Mouse (Mus musculus): ENCODE measurements around the gene Dock2. TPM values are rescaled to one million over a fixed set of nuclear protein-coding genes. Genes with fewer than 3 reads are reported as not detected.

Dock2 gene
- polyA plus RNA-seq, 1 experiment from 2014 or later = 0.53 TPM

DNA sequence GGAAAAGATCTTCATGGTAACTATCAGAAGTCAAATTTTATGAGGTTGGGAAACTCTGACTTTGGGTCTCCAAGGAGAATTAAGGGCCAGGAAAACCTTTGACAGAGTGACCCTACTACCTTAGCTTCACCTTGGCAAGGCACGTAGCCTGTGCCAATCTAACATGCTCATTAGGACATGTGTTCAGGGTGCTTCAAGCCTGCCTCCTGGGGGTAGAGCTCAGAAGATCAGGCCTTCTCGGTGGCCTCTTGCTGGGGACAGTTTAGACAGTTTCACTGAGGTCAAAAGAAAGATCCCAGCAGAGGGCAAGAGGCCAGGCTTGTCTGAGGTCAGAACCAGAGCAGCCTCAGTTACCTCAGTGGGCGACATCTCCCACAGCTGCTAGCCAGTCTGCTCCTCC lies 590.0 kb downstream of the Dock2 start:
- Histone ChIP-seq H3K4me2 (ENCODE audit: low read depth, low read length) (no peak overlapping the region), H3K9ac (replicated peaks; ENCODE audit: low read length) (no peak overlapping the region), H3K36me3 (replicated peaks; ENCODE audit: control insufficient read depth, insufficient read depth, low read depth, low read length) (no peaks in the 10 kb centered on the region), H3K9me3 (replicated peaks; ENCODE audit: control insufficient read depth, low read length) (no peaks in the 10 kb centered on the region), H3K4me3 (ENCODE audit: low read depth, low read length) (no peak overlapping the region), H3K4me1 (ENCODE audit: control insufficient read depth, insufficient read depth, low read length) (no peaks in the 10 kb centered on the region), H3K27me3 (ENCODE audit: control insufficient read depth, insufficient read depth, low read length) (no peaks in the 10 kb centered on the region), H3K27ac (replicated peaks; ENCODE audit: low read depth, low read length) (no peak overlapping the region)
- ATAC-seq (replicated peaks; ENCODE audit: insufficient number of reproducible peaks, low FRiP score, low TSS enrichment, low read depth) (no peak), DNase-seq (ENCODE audit: low spot score) (no peak)
- WGBS = 41% methylated on average over 3 of the region's 3 CpGs

DNA sequence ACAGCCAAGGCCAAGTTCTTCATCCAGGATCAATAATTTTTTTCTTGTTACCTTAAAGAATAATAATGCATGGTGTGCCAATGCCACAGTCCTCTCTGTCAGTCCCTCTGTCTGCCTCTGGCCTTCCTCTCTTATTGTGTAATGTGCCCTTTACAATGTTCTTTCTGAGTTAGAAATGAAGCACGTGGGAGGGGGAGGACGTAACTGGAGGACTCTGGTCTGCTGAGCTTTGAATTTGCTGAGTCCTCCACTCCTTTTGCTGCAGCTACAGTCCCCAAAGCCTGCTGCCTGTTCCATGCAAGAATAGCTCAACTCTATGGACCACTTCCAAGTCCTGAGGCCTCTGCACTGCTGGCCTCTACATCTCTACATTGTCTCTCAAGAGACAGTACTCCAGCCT lies 599.4 kb downstream of the Dock2 start:
- no peak overlapping the region for H3K4me2 ChIP-seq (ENCODE audit: low read depth, low read length)
- ATAC-seq (replicated peaks; ENCODE audit: insufficient number of reproducible peaks, low FRiP score, low TSS enrichment, low read depth) (no peak), DNase-seq (ENCODE audit: low spot score) (no peak)
- H3K9ac ChIP-seq (replicated peaks; ENCODE audit: low read length) = no peak overlapping the region
- 78% methylated on average over 2 of the region's 2 CpGs for WGBS
- H3K27me3 ChIP-seq (ENCODE audit: control insufficient read depth, insufficient read depth, low read length) = no peaks in the 10 kb centered on the region
- H3K4me3 ChIP-seq (ENCODE audit: low read depth, low read length) = no peak overlapping the region
- no peaks in the 10 kb centered on the region for H3K36me3 ChIP-seq (replicated peaks; ENCODE audit: control insufficient read depth, insufficient read depth, low read depth, low read length)
- no peaks in the 10 kb centered on the region for H3K9me3 ChIP-seq (replicated peaks; ENCODE audit: control insufficient read depth, low read length)
- H3K4me1 ChIP-seq (ENCODE audit: control insufficient read depth, insufficient read depth, low read length) = no peaks in the 10 kb centered on the region
- H3K27ac ChIP-seq (replicated peaks; ENCODE audit: low read depth, low read length) = no peak overlapping the region

- WGBS = 32% methylated on average over 8 of the region's 8 CpGs
- no peak for DNase-seq (ENCODE audit: low spot score)
- ATAC-seq (replicated peaks; ENCODE audit: insufficient number of reproducible peaks, low FRiP score, low TSS enrichment, low read depth) = peak; percentile 70
Measured at GRCm38 (mm10) chr11:34181214-34182117, 602.2 kb downstream of the Dock2 start.

DNA sequence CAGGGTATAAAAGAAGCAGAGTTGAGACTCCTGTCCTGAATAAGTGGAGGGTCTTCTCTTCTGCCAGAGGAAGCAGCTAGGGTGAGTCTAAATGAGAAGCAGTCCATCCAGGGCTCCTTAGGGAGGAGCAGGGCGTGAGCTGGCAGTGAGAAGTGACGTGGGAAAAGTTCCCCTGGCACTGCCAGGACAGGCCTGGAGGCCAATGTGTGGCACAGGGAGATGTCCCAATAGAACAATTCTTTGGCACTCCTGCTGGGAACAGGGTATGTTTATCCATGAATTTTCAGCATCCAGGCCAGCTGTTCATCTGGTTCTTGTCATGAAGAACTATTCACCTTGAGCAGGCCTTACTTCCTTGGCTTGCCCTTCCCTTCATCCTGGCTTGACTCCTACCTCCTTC lies 604.9 kb downstream of the Dock2 start:
- H3K4me2 ChIP-seq (ENCODE audit: low read depth, low read length) = no peak overlapping the region
- H3K4me1 ChIP-seq (ENCODE audit: control insufficient read depth, insufficient read depth, low read length) = no peaks in the 10 kb centered on the region
- no peaks in the 10 kb centered on the region for H3K9me3 ChIP-seq (replicated peaks; ENCODE audit: control insufficient read depth, low read length)
- no peaks in the 10 kb centered on the region for H3K27me3 ChIP-seq (ENCODE audit: control insufficient read depth, insufficient read depth, low read length)
- no peak overlapping the region for H3K9ac ChIP-seq (replicated peaks; ENCODE audit: low read length)
- ATAC-seq (replicated peaks; ENCODE audit: insufficient number of reproducible peaks, low FRiP score, low TSS enrichment, low read depth) (no peak), DNase-seq (ENCODE audit: low spot score) (no peak)
- H3K36me3 ChIP-seq (replicated peaks; ENCODE audit: control insufficient read depth, insufficient read depth, low read depth, low read length) = no peaks in the 10 kb centered on the region
- H3K27ac ChIP-seq (replicated peaks; ENCODE audit: low read depth, low read length) = no peak overlapping the region
- no peak overlapping the region for H3K4me3 ChIP-seq (ENCODE audit: low read depth, low read length)
- 76% methylated on average over 2 of the region's 2 CpGs for WGBS

More at GRCm38 (mm10) chr11:34181214-34182117, 602.2 kb downstream of the Dock2 start:
- Histone ChIP-seq H3K4me3 (ENCODE audit: low read depth, low read length) (no peak overlapping the region), H3K9me3 (replicated peaks; ENCODE audit: control insufficient read depth, low read length) (no peaks in the 10 kb centered on the region), H3K27ac (replicated peaks; ENCODE audit: low read depth, low read length) (no peak overlapping the region), H3K36me3 (replicated peaks; ENCODE audit: control insufficient read depth, insufficient read depth, low read depth, low read length) (no peaks in the 10 kb centered on the region), H3K4me1 (ENCODE audit: control insufficient read depth, insufficient read depth, low read length) (no peaks in the 10 kb centered on the region), H3K4me2 (ENCODE audit: low read depth, low read length) (no peak overlapping the region), H3K9ac (replicated peaks; ENCODE audit: low read length) (no peak overlapping the region), H3K27me3 (ENCODE audit: control insufficient read depth, insufficient read depth, low read length) (no peaks in the 10 kb centered on the region)

Other genes with a start within 250 kb of the Dock2 start
- gene Spdl1, start 49.7 kb upstream of the Dock2 start, polyA plus RNA-seq (2014; fragmentation: Nextera tagmentation; extraction: Ambion mirVana) = 32.7 and 36.8 TPM in 2 replicates

All from embryonic facial prominence, embryonic 11.5 days (tissue).